Mouse (Mus musculus): ENCODE results near the gene Pla2g4e.

Gene Pla2g4e

GRCm38 (mm10) chr2:120117346-120117745 lies 127.8 kb downstream of the Pla2g4e start:
- DNase-seq (ENCODE audit: low spot score) = no peak
